Mouse (Mus musculus) stomach, postnatal 0 days (tissue): ENCODE measurements around the gene Myo1a.

ENCODE experiments used
- CTCF ChIP-seq: IDR thresholded peaks from 2 replicates; pipeline ENCODE4 v1.5.1; 2016; ENCODE audit warnings: antibody characterized with exemption, low read depth, mild to moderate bottlenecking, moderate library complexity
- EP300 ChIP-seq: optimal IDR thresholded peaks from 2 replicates; pipeline ENCODE3; 2016; ENCODE audit warnings: antibody characterized with exemption

GRCm38 (mm10) chr10:127703299-127703698 lies 1.7 kb upstream of the Myo1a start:
- TF ChIP-seq CTCF (no peak), EP300 (no peak)
